Mouse (Mus musculus): ENCODE measurements at regions not wholly inside any gene's neighbourhood (a gene's known extent, or its start where the extent isn't known, plus 50 kb on each side); places are given as distances from the start of the nearest gene placed in this dataset.

GRCm38 (mm10) chr8:114072330-114072729, 61.0 kb upstream of the Nudt7 start:
- no peak for DNase-seq

DNA sequence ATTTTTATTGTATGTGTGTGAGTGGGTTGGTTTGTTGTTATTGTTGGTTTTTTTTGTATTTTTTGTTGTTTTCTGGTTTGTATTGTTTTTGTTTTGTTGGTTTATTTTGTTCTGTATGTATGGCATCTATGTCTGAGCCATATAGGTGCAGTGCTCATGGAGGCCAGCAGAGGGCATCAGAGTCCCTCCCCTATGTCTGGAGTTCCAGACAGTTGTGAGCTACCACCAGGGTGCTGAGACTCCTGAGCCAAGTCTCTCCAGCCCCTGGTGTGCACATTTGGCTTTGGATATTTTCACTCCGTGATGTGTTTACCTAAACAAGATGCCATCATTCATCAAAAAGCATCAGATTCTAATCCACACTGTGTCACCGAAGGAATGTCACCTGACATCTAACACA, 59.2 kb upstream of the Nudt7 start:
- DNase-seq: peak; percentile 28

DNA sequence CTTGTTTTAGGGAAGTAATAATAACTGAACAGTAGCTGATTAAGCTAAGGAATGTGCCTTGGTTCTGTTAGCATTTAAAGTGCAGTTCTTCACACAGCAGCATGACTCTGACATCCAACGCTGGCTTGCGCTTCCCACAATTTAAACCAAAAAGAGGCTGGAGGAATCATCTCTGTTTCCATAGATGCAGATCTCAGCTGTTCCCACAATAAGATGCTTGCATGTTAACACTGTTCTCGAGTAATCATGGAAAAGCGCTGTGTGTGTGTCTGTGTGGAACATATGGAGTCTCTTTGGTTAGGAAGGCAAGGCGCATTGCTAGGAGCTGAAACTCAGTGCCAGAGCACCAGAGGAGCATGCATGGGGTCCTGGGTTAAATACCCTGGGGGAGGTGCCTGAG, 56.7 kb upstream of the Nudt7 start:
- DNase-seq: no peak

DNA sequence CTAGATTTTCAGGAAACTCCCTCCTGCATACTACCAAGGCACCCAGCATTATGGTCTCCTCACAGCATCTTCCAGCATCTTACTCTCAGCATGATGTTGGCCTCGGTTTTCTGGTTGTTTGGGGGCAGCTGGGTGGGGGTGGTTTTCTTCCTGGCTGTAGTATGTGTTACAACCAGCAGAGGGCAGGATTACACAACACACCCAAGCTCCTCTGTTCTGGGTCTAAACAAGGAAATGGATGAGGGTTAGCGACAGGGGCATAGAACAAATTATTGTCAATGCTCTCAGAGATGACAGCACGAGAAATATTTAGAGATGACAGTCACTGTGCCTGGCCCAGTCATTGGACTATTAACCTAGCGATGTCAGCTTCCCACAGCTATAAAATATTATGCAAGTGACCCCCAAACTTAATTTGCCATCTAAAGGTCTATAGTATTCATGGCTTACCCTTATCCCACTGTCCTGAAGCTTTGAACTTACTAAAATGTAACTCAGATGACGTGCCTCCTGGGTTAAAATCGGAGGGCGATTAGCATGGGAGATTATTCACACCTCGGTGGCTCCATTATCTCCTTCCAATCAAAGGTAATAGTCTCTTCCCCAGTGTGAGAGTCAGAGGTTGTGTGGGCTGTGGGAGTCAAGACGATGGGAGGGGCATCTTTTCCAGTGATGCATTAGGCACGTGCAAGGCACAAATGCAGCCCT, 52.2 kb upstream of the Nudt7 start:
- DNase-seq: peak; percentile 82

DNA sequence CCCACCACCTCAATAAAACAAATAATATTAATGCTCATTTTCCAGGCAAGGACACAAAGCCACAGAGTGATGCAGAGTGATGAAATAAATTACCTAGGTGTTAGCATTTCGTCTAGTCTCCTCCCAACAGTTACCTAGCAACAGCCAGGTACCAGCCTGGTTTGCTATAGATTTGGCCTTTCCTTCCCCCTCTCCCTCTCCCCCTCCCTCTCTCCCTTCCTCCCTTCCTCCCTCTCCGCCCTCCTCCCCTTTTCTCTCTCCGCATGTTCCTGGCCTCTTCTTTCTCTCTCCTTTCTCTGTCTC, 51.6 kb upstream of the Nudt7 start:
- DNase-seq: no peak
